Mouse (Mus musculus) urinary bladder, postnatal 10 days (tissue): Measurements from ENCODE around the gene Ankrd33.
"Not testable (repeated sequence)": the region's sequence is repeated elsewhere in the genome, so short reads cannot be mapped to it uniquely, and the experiment has no call there.

ENCODE experiments used
- DNase-seq: peaks from one replicate; pipeline ENCODE4 v3.0.0; 2022; ENCODE audit warnings: low spot score

Gene Ankrd33

DNA sequence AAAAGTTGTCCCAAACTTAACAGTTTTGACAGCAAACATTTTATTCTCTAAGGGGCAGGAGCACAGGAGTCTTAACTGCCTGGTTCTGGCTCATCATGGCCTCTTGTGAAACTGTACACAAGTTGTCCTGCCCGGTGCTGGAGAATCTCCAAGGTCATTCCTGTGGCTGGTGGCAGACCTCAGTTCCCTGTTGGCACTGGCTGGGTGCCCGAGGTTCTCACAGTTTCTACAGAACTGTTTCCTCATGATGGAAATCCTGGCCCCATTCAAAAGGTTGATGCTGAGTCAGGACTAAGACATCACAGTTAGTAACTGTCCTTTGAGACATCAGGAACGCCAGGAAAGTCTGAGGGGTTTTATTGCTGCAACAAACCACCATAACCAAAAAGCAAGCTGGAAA lies 28.6 kb upstream of the Ankrd33 start:
- DNase-seq = no peak

DNA sequence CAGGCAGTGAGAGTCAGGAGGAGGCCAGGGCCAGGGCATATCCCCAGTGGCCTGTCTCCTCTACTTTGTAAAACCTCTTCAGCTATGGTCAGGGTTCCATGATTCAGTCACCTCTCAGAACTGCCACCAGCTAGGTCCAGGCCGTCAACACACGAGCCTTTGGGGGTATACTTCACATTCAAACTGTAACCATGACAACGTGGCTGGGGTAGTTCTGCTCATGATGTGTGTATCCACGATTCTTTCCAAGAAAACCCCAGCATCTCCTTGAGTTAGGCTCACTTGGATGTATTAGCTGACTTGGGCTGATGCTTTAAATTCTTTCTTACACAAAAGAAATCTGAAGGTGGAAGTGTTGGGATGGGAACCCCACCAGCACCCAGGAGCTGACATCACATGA lies 27.3 kb upstream of the Ankrd33 start:
- DNase-seq = no peak

DNA sequence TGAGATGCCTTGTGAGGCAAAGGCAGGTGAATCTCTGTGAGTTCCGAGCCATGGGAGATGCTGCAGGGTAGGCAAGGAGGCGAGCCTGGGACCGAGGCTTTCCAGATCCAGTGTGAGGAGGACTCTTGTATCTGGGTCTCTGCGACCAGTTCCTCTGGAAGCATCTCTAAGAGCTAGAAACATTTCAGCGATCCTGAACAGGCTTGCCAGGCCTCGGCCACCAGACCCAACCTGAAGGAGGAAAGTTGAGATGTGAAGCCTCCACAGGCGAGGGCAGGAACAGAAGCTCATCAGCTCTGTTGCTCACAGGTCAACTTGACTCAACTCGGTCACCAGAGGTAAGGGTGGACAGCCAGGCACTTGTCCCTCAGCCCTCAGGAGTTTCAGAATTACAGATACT lies 24.0 kb upstream of the Ankrd33 start:
- no peak for DNase-seq

DNA sequence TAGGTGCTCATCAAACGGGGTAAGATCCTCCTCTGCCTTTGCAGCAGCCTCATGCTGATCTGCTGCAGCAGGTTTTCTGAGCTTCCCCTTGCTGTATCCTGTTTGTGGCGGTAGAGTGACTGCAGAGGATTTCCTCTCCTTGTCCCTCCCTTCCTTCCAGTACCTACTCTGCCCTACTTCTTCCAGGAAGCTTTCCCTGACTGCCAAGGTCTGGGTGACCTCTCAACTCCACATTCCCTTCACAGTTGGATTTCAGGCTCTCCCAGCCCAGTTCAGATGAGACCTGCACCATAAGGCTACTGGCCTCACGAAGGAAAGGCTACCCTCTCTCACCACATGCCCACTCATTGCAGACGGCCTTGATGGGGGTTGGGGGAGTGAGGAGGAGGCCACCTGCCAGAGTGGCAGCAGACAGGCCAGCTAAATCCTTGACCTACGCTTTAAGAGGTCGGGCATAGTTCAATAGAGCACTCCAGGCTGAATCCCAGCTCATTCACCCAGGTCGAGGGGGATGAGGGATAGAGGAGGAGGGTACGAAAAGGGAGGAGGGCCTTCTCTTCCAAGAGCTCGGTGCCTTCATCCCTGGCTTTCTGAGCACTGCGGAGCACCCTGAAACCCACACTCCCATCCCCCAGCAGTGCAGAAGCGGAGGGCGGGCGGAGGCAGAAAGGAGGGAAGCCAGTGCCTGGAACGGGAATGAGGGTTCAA lies 23.3 kb upstream of the Ankrd33 start:
- DNase-seq = no peak

DNA sequence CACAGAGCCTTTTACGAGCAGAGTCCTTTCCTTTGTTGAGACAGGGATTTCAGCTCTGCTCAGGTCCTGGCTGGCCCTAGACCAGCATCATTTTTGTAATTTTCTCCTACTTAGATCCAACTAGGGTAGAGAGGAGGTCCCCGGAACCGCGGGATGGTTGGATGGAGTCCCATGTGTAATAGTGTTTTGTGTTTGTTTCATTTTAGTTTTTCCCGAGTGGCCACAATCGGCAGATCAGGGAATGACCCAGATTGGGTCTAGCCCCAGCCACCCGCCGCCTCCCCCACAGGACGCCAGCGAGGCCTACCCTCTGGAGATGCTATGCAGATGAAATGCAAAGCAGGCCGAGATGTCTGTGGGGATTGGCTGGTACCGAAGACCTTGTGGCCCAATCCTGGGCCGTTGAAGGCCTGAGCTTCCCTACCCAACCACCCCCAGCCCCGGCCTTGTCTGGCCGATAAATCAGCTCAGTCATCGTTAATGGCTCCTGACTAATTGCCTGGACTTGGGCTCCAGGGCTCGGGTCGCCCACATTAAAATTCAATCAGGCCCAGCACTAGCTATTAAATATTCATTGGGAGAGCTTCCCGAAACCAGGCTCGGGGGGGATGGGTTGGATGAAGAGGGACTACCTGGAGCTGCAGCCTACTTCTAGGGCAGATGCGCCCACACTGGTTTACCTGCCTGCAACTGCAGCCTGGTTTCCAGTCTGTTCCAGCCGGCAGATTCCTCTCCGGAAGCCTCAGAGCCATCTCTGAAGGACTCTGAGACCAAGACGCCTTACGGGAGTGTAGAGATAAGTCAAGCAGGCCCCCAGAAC lies 22.5 kb upstream of the Ankrd33 start:
- DNase-seq = no peak

DNA sequence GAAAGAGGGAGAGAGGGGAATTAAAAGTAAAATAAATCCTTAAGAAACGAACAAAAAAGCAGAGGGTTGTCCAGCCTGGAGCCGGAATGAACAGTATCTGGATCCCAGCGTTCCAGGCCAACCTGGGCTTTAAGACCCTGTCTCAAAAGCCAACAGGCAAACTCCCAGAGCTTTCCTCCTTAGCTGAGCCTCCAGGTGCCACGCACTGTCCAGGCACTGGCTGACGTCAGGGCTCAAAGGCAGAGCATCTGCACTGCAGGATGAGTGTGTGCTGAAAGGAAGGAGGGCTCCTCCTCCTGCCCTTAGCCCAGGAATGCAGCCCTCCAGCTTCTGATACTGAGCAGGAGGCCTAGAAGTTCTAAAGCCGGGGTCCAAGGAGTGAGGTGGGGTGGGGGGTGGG lies 21.6 kb upstream of the Ankrd33 start:
- DNase-seq = no peak

DNA sequence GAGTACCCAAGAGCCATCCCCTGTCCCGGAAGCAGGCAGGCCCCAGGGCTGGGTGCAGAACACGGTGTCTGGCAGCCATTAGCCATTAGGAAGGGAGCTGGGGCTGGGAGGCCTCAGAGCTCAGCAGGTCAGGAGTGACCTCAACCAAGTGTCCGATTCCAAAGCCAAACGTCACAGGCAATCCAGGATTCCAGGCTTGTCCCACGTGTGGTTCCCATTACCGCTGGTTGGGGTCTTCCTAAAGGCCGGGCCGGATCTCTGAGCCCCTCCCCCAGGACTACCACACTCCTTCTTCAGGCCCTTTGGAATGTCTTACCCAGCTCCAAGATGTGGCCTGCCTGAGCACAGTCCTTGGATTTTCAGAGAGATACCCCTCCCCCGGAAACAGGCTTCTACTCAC lies 20.6 kb upstream of the Ankrd33 start:
- no peak for DNase-seq

DNA sequence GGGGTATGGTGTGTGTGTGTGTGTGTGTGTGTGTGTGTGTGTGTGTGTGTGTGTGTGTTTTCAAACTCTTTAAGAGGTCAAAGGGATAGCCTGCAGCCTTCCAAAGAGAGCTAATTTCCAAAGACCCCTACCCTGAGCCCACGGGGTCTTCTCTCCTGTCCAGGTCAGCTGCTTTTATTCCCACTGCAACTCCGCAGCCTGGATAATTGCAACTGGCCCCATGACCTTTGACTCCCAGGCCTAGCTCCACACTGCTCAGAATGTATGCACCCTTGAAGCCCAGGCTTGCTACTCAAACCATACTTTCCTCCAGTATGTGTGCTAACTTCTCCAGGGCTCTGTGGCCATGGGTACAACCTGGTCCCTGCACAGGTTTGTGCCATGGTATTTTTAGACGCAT lies 20.2 kb upstream of the Ankrd33 start:
- no peak for DNase-seq

DNA sequence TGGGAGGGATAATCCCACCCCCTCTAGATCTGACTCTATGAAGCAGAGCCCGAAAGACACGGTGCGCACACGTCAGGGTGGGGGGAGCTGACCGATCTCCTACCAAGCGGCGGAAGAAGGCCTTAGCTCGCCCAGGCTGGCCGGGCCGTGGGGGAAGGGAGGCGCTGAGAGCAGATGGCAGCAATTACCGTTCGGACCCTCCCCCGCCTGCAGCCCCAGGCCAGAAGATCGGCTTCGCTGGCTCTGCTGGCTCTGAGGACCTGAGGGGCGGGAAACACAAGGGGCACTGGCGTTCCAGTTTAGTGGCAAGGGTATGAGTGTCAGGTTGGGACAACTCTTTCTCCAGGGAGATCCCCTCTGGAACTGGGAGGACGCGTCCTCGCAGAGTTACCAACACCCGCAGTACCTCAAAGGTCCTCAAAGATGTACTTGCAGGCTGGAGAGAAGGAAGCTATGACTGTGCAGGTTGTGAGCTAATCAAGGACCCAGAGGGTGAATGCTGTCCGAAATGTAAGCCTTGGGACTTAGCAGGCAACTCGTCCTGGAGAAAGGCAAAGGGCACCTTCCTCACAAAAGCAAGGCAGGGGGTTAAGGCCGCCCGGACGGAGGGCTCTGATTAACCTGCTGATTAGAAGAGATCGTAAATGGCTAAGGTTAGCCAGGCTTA lies 17.4 kb upstream of the Ankrd33 start:
- DNase-seq = no peak

DNA sequence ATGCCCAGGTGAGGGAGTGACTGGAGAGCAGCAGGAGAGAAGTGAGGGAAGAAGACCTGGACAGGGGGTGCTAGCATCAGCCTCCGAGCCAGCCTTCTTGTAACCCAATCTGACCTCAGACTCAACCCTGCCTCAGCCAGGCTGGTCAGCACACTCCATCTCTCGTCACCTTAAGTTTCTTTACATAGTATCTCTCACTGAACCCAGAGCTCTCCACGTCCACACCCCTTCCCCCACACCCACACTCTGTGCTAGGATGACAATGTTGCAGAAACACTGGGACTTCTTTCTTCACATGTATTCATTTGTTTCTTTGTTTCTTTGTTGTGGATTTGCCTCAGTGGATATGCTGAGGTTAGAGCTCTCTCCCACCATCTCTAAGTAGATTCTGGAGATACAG lies 14.6 kb upstream of the Ankrd33 start:
- no peak for DNase-seq

DNA sequence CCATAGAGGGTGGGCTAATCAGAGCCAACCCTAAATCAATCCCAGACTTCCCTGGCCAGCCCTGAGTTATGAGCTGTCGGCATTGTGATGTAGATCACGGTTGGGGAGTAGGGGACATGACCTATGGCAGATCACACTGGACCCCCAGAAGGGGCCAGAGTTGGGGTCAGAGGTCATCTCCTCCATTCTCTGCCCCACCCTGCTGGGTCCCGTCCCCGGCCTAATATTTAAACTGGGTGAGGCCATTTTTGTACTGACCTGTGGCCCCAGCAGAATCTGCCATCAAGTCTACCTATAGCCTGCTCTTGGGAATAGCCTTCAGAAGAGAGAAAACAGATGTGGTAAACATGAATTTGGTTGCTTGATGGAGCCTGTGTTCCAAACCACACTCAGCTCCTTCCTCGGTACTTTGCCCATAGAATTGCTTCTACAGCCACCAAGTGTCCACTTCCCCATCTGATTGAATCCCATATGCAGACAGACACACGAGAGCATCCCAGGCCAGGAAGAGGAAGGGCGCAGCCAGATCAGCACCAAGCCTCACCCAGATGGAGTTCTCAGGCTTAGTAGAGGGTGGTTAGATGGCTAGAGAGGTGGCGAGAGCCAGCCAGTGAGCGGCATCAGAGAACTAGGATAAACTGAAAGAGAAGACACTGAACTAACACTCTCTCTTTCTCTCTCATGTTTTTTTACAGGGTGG lies 11.8 kb upstream of the Ankrd33 start:
- DNase-seq = no peak

DNA sequence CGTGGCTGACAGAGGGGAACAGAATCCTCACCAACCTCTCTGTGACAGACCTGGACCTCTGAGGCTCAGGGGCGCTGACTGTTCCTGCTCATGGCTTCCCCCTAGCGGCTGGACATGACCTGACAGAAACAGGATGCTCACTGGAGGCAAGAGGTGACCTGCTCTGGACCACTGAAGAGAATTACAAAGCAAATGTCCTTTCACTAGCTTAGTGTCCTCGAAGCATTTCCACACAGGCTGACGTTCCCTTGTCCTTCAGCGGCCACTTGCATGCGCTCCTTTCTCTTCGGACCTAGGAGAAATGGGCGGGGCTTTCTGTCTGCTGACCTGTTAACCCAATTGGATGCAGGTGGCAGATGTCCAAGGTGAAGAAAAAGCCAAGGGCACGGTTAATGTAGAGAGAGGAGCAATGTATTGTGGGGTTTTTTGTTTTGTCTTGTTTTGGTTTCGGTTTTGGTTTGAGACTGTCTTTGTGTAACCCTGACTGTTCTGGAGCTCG lies 10.0 kb upstream of the Ankrd33 start:
- DNase-seq = peak; percentile 52

DNA sequence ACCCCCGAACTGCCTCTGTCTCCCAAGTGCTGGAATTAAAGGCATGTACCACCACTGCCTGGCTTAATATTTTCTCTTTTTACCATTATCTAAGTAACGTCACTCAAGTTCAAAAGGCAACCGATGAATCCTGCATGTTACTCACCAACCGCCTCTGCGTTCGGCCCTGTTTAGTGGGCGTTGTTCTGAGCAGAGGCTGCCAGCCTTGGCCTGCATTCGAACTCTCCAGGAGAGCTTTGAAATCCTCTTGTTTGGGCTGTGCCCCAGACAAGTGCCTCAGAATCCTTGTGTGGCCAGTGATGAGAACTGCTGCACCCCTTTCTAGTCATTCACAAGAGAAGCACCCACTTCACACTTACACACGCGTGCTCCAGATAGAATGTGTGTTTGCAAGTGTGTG lies 9.5 kb upstream of the Ankrd33 start:
- no peak for DNase-seq

DNA sequence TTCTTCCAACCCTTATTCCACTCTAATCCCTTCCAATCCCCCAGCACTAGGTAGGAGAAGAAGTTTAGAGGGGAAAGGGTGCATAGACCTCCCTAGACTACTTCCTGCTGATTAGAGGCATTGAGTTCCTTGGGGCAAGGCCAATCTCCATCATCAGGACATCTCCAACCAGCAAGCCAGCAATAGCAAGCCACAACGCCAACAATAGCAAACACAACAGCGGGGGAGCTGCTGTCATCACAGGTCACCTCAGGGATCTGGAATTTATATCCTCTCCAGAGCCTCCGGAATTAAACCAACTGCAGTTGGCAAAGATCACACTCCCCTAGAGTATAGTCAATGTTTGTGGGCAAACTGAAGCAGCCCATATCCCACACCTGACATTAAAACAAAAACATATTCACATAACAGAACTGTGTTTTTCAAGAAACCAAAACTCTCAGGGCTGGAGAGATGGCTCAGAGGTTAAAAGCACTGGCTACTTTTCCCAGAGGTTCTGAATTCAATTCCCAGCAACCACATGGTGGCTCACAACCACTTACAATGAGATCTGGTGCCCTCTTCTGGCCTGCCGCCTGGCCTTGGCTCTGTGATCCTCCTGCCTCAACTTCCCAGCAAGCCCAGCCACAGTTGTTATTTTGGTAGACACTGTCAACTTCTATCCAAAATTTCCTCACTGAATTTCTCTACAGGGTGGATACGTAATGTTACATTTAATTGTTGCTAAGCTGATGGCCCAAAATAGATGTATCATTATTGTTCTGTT lies 7.5 kb upstream of the Ankrd33 start:
- DNase-seq = no peak

DNA sequence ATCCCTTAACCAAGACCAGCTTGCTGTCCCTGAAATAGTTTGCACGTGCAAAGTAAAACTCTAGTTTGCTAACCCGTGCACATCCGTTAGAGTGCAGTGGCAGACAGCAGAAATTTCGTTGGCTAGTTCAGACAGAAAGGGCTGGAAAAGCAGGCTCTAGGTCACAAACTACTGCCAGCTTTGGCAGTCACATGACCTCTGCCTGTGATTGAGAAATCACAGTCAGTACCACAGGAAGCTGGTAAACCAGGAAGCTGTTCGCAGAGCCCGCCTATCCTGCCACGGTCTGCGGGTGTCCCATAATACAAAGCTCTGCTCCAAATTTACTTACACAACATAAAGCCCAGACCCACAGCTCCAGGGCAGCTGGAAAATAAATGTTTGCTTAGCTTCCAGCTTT lies 2.4 kb upstream of the Ankrd33 start:
- no peak for DNase-seq

DNA sequence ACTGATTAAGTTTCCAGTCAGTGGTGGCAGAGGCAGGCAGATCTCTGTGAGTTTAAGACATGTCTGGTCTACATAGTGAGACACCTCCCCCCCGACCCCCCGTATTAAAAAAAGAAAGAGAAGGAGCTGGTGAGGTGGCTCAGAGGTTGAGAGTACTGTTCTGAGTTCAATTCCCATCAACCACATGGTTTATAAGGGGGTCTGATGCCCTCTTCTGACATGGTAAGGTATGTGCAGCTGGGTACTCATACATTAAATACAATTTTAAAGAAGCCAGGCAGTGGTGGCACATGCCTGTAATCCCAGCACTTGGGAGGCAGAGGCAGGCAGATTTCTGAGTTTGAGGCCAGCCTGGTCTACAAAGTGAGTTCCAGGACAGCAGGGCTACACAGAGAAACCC lies 1.8 kb upstream of the Ankrd33 start:
- DNase-seq = not testable (repeated sequence)

DNA sequence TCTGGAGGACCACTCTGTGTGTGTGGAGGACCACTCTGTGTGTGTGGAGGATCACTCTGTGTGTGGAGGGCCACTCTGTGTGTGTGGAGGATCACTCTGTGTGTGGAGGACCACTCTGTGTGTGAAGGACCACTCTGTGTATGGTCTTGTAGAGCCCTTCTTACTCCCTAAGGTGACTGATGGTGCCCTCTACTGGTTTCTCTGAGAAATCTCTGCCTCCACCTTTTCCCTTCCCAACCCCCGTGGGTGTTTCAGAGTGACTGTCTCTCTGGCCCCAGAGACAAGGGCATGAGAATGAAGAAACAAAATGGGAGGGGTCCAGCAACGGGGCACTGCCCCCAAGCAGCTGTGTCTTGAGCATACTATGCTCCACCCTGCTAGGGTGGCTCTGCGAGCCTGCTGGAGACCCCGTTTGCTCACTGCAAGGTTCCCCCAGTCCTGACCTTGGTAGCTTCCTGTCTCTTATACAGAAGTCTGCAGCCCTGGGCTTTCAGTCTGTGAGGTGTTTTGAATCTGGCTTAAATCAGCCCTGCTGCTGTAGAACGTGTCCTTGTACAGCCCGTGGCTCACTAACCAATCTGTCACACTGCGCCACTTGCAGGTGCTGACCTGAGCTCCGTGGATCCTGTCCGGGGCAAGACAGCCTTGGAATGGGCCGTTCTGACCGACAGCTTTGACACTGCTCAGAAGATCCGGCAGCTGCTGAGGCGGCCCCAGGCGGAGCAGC lies 3.0 kb downstream of the Ankrd33 start:
- DNase-seq = no peak

DNA sequence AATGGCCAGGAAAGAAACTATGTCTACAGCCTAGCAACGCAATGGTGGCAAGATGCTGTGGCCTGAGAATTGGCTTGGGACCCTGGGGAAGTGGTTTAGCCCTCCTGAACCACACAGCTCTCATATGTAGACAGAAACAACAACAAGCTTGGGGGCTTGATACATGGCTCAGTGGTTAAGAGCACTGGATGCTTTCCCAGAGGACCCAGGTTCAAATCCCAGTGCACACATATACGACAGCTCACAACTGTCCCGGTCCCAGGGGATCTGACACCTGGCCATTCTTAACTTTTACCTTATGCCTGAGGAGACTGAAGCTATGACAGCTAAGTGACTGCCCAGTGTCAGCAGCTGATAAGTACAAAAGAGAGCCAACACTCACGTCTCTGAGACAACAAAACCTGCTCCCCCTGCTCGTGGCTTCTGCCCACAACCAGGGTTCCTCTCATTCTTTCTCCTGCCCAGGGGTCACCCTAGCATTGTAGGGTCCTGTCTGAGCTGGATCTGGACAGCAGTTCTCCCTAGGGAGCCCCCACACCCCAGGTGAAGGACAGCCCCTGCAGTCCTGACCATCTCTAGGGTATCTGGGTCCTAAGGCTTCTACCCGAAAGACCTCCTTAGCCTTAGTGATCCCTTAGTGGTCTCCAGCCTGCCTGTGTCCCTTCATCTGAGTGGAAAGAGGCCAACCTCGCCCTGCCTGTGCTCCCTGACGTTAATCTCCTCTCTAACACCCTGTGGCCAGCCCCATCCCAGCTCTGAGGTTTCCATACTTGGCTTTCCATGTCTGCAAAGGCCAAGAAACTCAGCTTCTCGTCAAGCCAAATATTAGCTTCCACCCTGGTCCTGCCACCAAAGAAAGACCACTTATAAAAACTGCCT lies 6.1 kb downstream of the Ankrd33 start:
- DNase-seq = no peak

DNA sequence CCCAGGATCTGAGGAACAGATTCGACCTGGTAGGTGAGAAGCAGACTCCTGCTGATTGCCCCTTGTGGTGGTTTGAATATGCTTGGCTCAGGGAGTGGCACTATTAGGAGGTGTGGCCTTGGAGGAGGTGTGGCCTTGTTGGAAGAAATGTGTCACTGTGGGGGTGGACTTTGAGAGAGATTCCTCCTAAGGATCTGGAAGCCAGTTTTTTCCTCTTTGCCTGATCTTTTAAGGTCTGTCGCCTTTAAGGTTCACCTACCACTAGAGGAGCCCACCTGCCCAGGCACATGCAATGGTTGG lies 6.7 kb downstream of the Ankrd33 start:
- no peak for DNase-seq

DNA sequence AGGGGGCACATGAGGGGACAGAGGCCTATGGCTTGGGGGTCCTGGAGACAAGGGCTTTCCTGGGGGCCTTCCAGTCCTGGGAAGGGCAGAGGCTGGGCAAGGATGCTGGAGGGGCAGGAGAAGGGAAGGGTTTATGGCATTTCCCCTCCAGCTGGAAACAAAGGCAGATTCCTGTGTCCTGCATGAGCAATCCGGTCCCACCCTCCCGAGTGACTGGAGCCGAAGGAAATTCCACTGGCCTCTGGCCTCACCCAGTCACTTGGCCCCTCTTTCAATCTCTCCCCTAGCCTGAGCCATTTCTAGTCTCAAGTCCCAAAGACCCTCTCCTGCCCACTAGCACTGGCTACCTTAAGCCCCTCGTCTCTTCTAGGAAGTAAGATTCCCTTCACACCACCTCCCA lies 7.6 kb downstream of the Ankrd33 start:
- no peak for DNase-seq
